In the genomic region with DNA sequence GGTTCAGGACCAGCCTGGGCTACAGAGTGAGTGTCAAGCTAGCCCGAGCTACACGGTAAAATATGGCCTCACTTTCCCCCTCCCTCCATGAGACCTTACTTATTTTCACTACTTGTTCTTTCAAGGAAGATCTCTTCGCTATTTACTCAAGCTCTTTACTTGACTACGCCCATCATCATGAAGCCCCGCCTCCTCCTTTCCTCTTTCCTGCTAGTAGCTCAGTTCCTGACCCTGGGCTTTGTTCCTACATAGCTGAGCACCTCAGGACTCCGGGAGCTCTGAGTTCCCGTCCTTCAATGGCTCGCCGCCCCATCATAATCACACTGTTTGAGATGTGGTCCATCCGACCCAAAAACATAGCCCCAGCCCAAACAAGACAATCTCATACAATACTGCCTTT, we compare ENCODE assay signal across 19 mouse cellular contexts. TPM values are rescaled to one million over a fixed set of nuclear protein-coding genes. Genes with fewer than 3 reads are reported as not detected.
DNase-seq lines count a peak whose midpoint lies in the region; ATAC-seq and TF ChIP-seq lines count a peak whose summit lies in the region.
"Had no signal": no experiment of that assay in that cellular context is flagged by ENCODE, and none has a peak within 500 bp of the region (broad histone marks: within the 10 kb centered on the region; RNA-seq: fewer than 3 reads in every experiment).

No protein-coding gene starts in this region.

- TF ChIP-seq CTCF in layer of hippocampus, adult 2 months (conservative IDR thresholded peaks at IDR 0.05) = no peak

- H3K36me3 ChIP-seq in hindbrain, embryonic 15.5 days = peaks cover 30% of the 10 kb centered on the region
- peaks cover 22% of the 10 kb centered on the region for H3K36me3 ChIP-seq in hindbrain, embryonic 13.5 days
- no peaks in the 10 kb centered on the region for H3K36me3 ChIP-seq in stomach, embryonic 16.5 days (ENCODE audit: control insufficient read depth, insufficient read depth, low read length)
- H3K36me3 ChIP-seq: G1E; heart, embryonic 13.5 days had no signal

- ATAC-seq in hindbrain, embryonic 15.5 days (ENCODE audit: low FRiP score, low read depth) = peak; percentile 8; the same call in 1 of the 2 replicates
- ATAC-seq in hindbrain, embryonic 13.5 days (ENCODE audit: low FRiP score) = no peak
- peak; percentile 34; the same call in 1 of the 2 replicates for ATAC-seq in granulocyte monocyte progenitor cell, adult 5-6 weeks (replicated peaks; ENCODE audit: poor library complexity, severe bottlenecking)
- ATAC-seq in stomach, embryonic 16.5 days (ENCODE audit: insufficient read depth, low FRiP score) = no peak
- ATAC-seq: forebrain, embryonic 13.5 days; hindbrain, postnatal 0 days had no signal

- H3K4me3 ChIP-seq in hindbrain, embryonic 15.5 days = no peak overlapping the region
- no peak overlapping the region for H3K4me3 ChIP-seq in hindbrain, embryonic 13.5 days
- H3K4me3 ChIP-seq in stomach, embryonic 16.5 days (replicated peaks; ENCODE audit: low read length) = no peak overlapping the region
- no peak overlapping the region for H3K4me3 ChIP-seq in layer of hippocampus, adult 2 months
- H3K4me3 ChIP-seq: forebrain, embryonic 13.5 days; heart, embryonic 13.5 days had no signal

- no peak overlapping the region for H3K9ac ChIP-seq in hindbrain, embryonic 15.5 days
- H3K9ac ChIP-seq in hindbrain, embryonic 13.5 days = no peak overlapping the region
- H3K9ac ChIP-seq in stomach, embryonic 16.5 days (ENCODE audit: low read length) = no peak overlapping the region
- H3K9ac ChIP-seq: forebrain, embryonic 13.5 days; heart, embryonic 13.5 days had no signal

- no peak overlapping the region for H3K4me2 ChIP-seq in hindbrain, embryonic 15.5 days
- H3K4me2 ChIP-seq in hindbrain, embryonic 13.5 days = no peak overlapping the region
- peak overlapping the region; percentile 21; the same call in 1 of the 2 replicates for H3K4me2 ChIP-seq in stomach, embryonic 16.5 days (ENCODE audit: low read depth, low read length)
- H3K4me2 ChIP-seq: forebrain, embryonic 13.5 days; heart, embryonic 13.5 days had no signal

- peaks cover 25% of the 10 kb centered on the region for H3K27me3 ChIP-seq in hindbrain, embryonic 15.5 days
- H3K27me3 ChIP-seq in hindbrain, embryonic 13.5 days = peaks cover 37% of the 10 kb centered on the region
- H3K27me3 ChIP-seq in stomach, embryonic 16.5 days (ENCODE audit: control insufficient read depth, insufficient read depth, low read length) = peaks cover 12% of the 10 kb centered on the region

- H3K4me1 ChIP-seq in hindbrain, embryonic 15.5 days (replicated peaks) = no peaks in the 10 kb centered on the region
- no peaks in the 10 kb centered on the region for H3K4me1 ChIP-seq in hindbrain, embryonic 13.5 days (replicated peaks)
- peaks cover 3% of the 10 kb centered on the region; the same call in 1 of the 2 replicates for H3K4me1 ChIP-seq in stomach, embryonic 16.5 days (ENCODE audit: control insufficient read depth, insufficient read depth, low read length)
- H3K4me1 ChIP-seq: forebrain, embryonic 13.5 days; heart, embryonic 13.5 days had no signal

- no peak overlapping the region for H3K27ac ChIP-seq in hindbrain, embryonic 15.5 days (replicated peaks)
- no peak overlapping the region for H3K27ac ChIP-seq in hindbrain, embryonic 13.5 days
- H3K27ac ChIP-seq in stomach, embryonic 16.5 days (ENCODE audit: low read length) = no peak overlapping the region
- H3K27ac ChIP-seq in layer of hippocampus, adult 2 months = no peak overlapping the region
- H3K27ac ChIP-seq: forebrain, embryonic 13.5 days; heart, embryonic 13.5 days; hindbrain, postnatal 0 days had no signal

- 34% methylated on average over 10 of the region's 10 CpGs for WGBS in hindbrain, embryonic 15.5 days
- 31% methylated on average over 10 of the region's 10 CpGs for whole genome bisulfite sequencing in hindbrain, embryonic 13.5 days
- WGBS in stomach, embryonic 16.5 days = 24% methylated on average over 10 of the region's 10 CpGs

- peak; percentile 31 for DNase-seq in lung, postnatal 36 days
- no peak for DNase-seq in lung, postnatal 4 days
- DNase-seq in layer of hippocampus, adult 2 months (ENCODE audit: low spot score in 2 of 2) = no peak
- DNase-seq in frontal cortex, postnatal 14 days (ENCODE audit: low spot score in 2 of 2) = no peak
- DNase-seq: adrenal gland, postnatal 10 days; cerebellum, adult 11-12 months; gastrocnemius, postnatal 36 days; heart, postnatal 36 days; kidney, adult 9 months; left cerebral cortex, postnatal 4 days; right cerebral cortex, adult 18-20 months had no signal

- H3K9me3 ChIP-seq in hindbrain, embryonic 15.5 days = no peaks in the 10 kb centered on the region; the same call in 1 of the 2 replicates
- 0 out of 2 replicates have a peak, but pooled peaks cover 4% of the 10 kb centered on the region for H3K9me3 ChIP-seq in hindbrain, embryonic 13.5 days
- peaks cover 7% of the 10 kb centered on the region; the same call in 1 of the 2 replicates for H3K9me3 ChIP-seq in stomach, embryonic 16.5 days (replicated peaks; ENCODE audit: control insufficient read depth, low read length)

RNA-seq across cellular contexts. Expression of gene Sptbn4, which starts 14.1 kb away (rescaled TPM):
- polyA plus RNA-seq in hindbrain, embryonic 15.5 days (2015; fragmentation: Nextera tagmentation; extraction: Ambion mirVana) = 3.2 and 3.7 TPM in 2 replicates
- 2.2 and 2.6 TPM in 2 replicates for polyA plus RNA-seq in hindbrain, embryonic 13.5 days (2015; fragmentation: Nextera tagmentation; extraction: Ambion mirVana)
- total RNA-seq in granulocyte monocyte progenitor cell, adult 5-6 weeks (2014; fragmentation: Nextera tagmentation) = 0.19 TPM in 1 of 2 replicates, not detected in the other
- 0.09 TPM in 1 of 2 replicates, not detected in the other for total RNA-seq in granulocyte monocyte progenitor cell, adult 5-6 weeks (2017)
- polyA plus RNA-seq in stomach, embryonic 16.5 days (2015; fragmentation: Nextera tagmentation; extraction: Ambion mirVana) = 0.50 and 0.57 TPM in 2 replicates
- 100 to 1,000 TPM; 147 TPM for total RNA-seq in layer of hippocampus, adult 2 months (2021)

RNA-seq across cellular contexts. Expression of gene Blvrb, which starts 14.4 kb away (rescaled TPM):
- 20.2 and 24.0 TPM in 2 replicates for polyA plus RNA-seq in hindbrain, embryonic 15.5 days (2015; fragmentation: Nextera tagmentation; extraction: Ambion mirVana)
- 18.7 and 19.3 TPM in 2 replicates for polyA plus RNA-seq in hindbrain, embryonic 13.5 days (2015; fragmentation: Nextera tagmentation; extraction: Ambion mirVana)
- total RNA-seq in granulocyte monocyte progenitor cell, adult 5-6 weeks (2014; fragmentation: Nextera tagmentation) = 10.4 and 12.2 TPM in 2 replicates
- 6.2 and 8.6 TPM in 2 replicates for total RNA-seq in granulocyte monocyte progenitor cell, adult 5-6 weeks (2017)
- polyA plus RNA-seq in stomach, embryonic 16.5 days (2015; fragmentation: Nextera tagmentation; extraction: Ambion mirVana) = 112 and 113 TPM in 2 replicates
- 10 to 100 TPM; 17.5 to 18.1 TPM for total RNA-seq in layer of hippocampus, adult 2 months (2021)

RNA-seq across cellular contexts. Expression of gene Sertad3, which starts 40.2 kb away (rescaled TPM):
- polyA plus RNA-seq in hindbrain, embryonic 15.5 days (2015; fragmentation: Nextera tagmentation; extraction: Ambion mirVana) = 10.5 and 11.3 TPM in 2 replicates
- 13.0 and 13.4 TPM in 2 replicates for polyA plus RNA-seq in hindbrain, embryonic 13.5 days (2015; fragmentation: Nextera tagmentation; extraction: Ambion mirVana)
- 4.6 and 5.3 TPM in 2 replicates for total RNA-seq in granulocyte monocyte progenitor cell, adult 5-6 weeks (2014; fragmentation: Nextera tagmentation)
- 5.1 and 7.9 TPM in 2 replicates for total RNA-seq in granulocyte monocyte progenitor cell, adult 5-6 weeks (2017)
- polyA plus RNA-seq in stomach, embryonic 16.5 days (2015; fragmentation: Nextera tagmentation; extraction: Ambion mirVana) = 38.1 and 39.4 TPM in 2 replicates
- 1 to 10 TPM; 3.3 to 3.8 TPM for total RNA-seq in layer of hippocampus, adult 2 months (2021)

RNA-seq across cellular contexts. Expression of gene Sertad1, which starts 53.4 kb away (rescaled TPM):
- 9.3 and 9.8 TPM in 2 replicates for polyA plus RNA-seq in hindbrain, embryonic 15.5 days (2015; fragmentation: Nextera tagmentation; extraction: Ambion mirVana)
- polyA plus RNA-seq in hindbrain, embryonic 13.5 days (2015; fragmentation: Nextera tagmentation; extraction: Ambion mirVana) = 10.7 and 11.8 TPM in 2 replicates
- total RNA-seq in granulocyte monocyte progenitor cell, adult 5-6 weeks (2014; fragmentation: Nextera tagmentation) = 1.9 and 2.2 TPM in 2 replicates
- total RNA-seq in granulocyte monocyte progenitor cell, adult 5-6 weeks (2017) = 3.7 and 8.9 TPM in 2 replicates
- polyA plus RNA-seq in stomach, embryonic 16.5 days (2015; fragmentation: Nextera tagmentation; extraction: Ambion mirVana) = 42.0 and 45.9 TPM in 2 replicates
- total RNA-seq in layer of hippocampus, adult 2 months (2021) = 10 to 100 TPM in 1 of 2 experiments, 1 to 10 TPM in 1; 6.3 to 10.8 TPM

Comparison
In these comparisons a context has a peak if more than half of its experiments do, and no peak if none do; other contexts are left out.
1. ATAC-seq: peak in hindbrain, embryonic 15.5 days (single experiment) and granulocyte monocyte progenitor cell, adult 5-6 weeks (single experiment); none in hindbrain, embryonic 13.5 days (single experiment) and stomach, embryonic 16.5 days (single experiment).